Mouse (Mus musculus) forebrain, embryonic 16.5 days (tissue): ENCODE results near the gene Polr2b. TPM values are rescaled to one million over a fixed set of nuclear protein-coding genes. Genes with fewer than 3 reads are reported as not detected.

Source experiments
- microRNA-seq: library from miRNA; unstranded; fragments of <30 nt; microRNA quantifications from one replicate; pipeline ENCODE4, GENCODE M21; 2017
- polyA plus RNA-seq: library from polyadenylated mRNA; unstranded; fragments of >200 nt; fragmentation: Nextera tagmentation; extraction: Ambion mirVana; gene quantifications from 2 replicates; pipeline ENCODE4 v1.2.1, GENCODE M21; 2015

The Polr2b gene
- polyA plus RNA-seq, 1 experiment from 2014 or later = 74.8 TPM

Small RNA genes within 50 kb of the gene (microRNA-seq; reads per million reads assigned to microRNA genes)
- not detected for gene Mir5098

Other genes starting within 250 kb of the Polr2b start
- gene Hopx, start 195.0 kb upstream of the Polr2b start, polyA plus RNA-seq = 1.2 and 1.6 TPM in 2 replicates
- 0.35 and 0.61 TPM in 2 replicates for gene Spink2, start 98.7 kb upstream of the Polr2b start, polyA plus RNA-seq
- gene Rest, start 44.7 kb upstream of the Polr2b start, polyA plus RNA-seq = 6.7 and 8.1 TPM in 2 replicates
- gene Noa1, start 63 bp upstream of the Polr2b start, polyA plus RNA-seq = 41.0 and 46.7 TPM in 2 replicates
- gene Igfbp7, start 97.9 kb downstream of the Polr2b start, polyA plus RNA-seq = 55.8 and 58.1 TPM in 2 replicates